Mouse (Mus musculus): ENCODE measurements around the gene Mrpl22.
"Not testable (repeated sequence)": the region's sequence is repeated elsewhere in the genome, so short reads cannot be mapped to it uniquely, and the experiment has no call there.

Mrpl22 gene

GRCm38 (mm10) chr11:58180756-58181155 is 9.3 kb downstream of the Mrpl22 start:
- no peak for ATAC-seq (ENCODE audit: low TSS enrichment)

GRCm38 (mm10) chr11:58183579-58183978 is 12.1 kb downstream of the Mrpl22 start:
- ATAC-seq (ENCODE audit: low TSS enrichment), result no peak

- no peak for ATAC-seq (ENCODE audit: low TSS enrichment)
These were observed 18.2 kb downstream of the Mrpl22 start for GRCm38 (mm10) chr11:58189675-58190074.

GRCm38 (mm10) chr11:58193326-58193725 is 21.9 kb downstream of the Mrpl22 start:
- ATAC-seq (ENCODE audit: low TSS enrichment), result peak; percentile 93

GRCm38 (mm10) chr11:58193860-58194520 is 22.5 kb downstream of the Mrpl22 start:
- no peak for ATAC-seq (ENCODE audit: low TSS enrichment)

GRCm38 (mm10) chr11:58198663-58199062 is 27.2 kb downstream of the Mrpl22 start:
- no peak for ATAC-seq (ENCODE audit: low TSS enrichment)

- ATAC-seq (ENCODE audit: low TSS enrichment), result peak; percentile 91
These were observed 28.0 kb downstream of the Mrpl22 start, which contains the start of the genes Igtp and Irgm2 for GRCm38 (mm10) chr11:58199229-58200037. Gene Igtp, plus strand, starts transcription at chr11:58199556. Gene Irgm2, plus strand, starts transcription at chr11:58199618.

GRCm38 (mm10) chr11:58200226-58200625 is 28.8 kb downstream of the Mrpl22 start:
- ATAC-seq (ENCODE audit: low TSS enrichment), result no peak

GRCm38 (mm10) chr11:58201052-58201451 is 29.6 kb downstream of the Mrpl22 start:
- ATAC-seq (ENCODE audit: low TSS enrichment), result no peak

- no peak for ATAC-seq (ENCODE audit: low TSS enrichment)
These were observed 38.9 kb downstream of the Mrpl22 start for GRCm38 (mm10) chr11:58210321-58210886.

GRCm38 (mm10) chr11:58211062-58211681 is 39.7 kb downstream of the Mrpl22 start:
- no peak for ATAC-seq (ENCODE audit: low TSS enrichment)

- ATAC-seq (ENCODE audit: low TSS enrichment), result no peak
These were observed 40.2 kb downstream of the Mrpl22 start for GRCm38 (mm10) chr11:58211682-58212067.

GRCm38 (mm10) chr11:58213673-58214342 is 42.3 kb downstream of the Mrpl22 start:
- ATAC-seq (ENCODE audit: low TSS enrichment), result no peak

- ATAC-seq (ENCODE audit: low TSS enrichment), result peak; percentile 91
These were observed 43.1 kb downstream of the Mrpl22 start for GRCm38 (mm10) chr11:58214391-58215048.

- ATAC-seq (ENCODE audit: low TSS enrichment), result not testable (repeated sequence)
These were observed 43.6 kb downstream of the Mrpl22 start for GRCm38 (mm10) chr11:58215049-58215430.

- ATAC-seq (ENCODE audit: low TSS enrichment), result no peak
These were observed 44.4 kb downstream of the Mrpl22 start for GRCm38 (mm10) chr11:58215814-58216213.

GRCm38 (mm10) chr11:58216823-58217222 is 45.4 kb downstream of the Mrpl22 start:
- no peak for ATAC-seq (ENCODE audit: low TSS enrichment)

- ATAC-seq (ENCODE audit: low TSS enrichment), result no peak
These were observed 52.3 kb downstream of the Mrpl22 start for GRCm38 (mm10) chr11:58223751-58224150.

GRCm38 (mm10) chr11:58224313-58224712 is 52.9 kb downstream of the Mrpl22 start:
- ATAC-seq (ENCODE audit: low TSS enrichment), result no peak

- ATAC-seq (ENCODE audit: low TSS enrichment), result not testable (repeated sequence)
These were observed 53.4 kb downstream of the Mrpl22 start for GRCm38 (mm10) chr11:58224872-58225271.

- peak; percentile 79 for ATAC-seq (ENCODE audit: low TSS enrichment)
These were observed 54.2 kb downstream of the Mrpl22 start for GRCm38 (mm10) chr11:58225655-58226054.

Measured in frontal cortex, adult (tissue).